Mouse (Mus musculus) gastrocnemius, adult 2 months (tissue): Measurements from ENCODE around the gene Lpin2. TPM values are rescaled to one million over a fixed set of nuclear protein-coding genes. Genes with fewer than 3 reads are reported as not detected.

Experiments
- DNase-seq: peaks from one replicate; pipeline ENCODE4 v3.0.0; 2022
- H3K27ac ChIP-seq: fragments of 200-600 bp; 2 replicates; pipeline ENCODE4 v1.8.1; 2022; ENCODE audit warnings: mild to moderate bottlenecking
- H3K4me3 ChIP-seq: fragments of 200-600 bp; 2 replicates; pipeline ENCODE4 v1.8.1; 2022; ENCODE audit warnings: mild to moderate bottlenecking, moderate library complexity
- CTCF ChIP-seq: fragments of 200-600 bp; IDR thresholded peaks from 2 replicates; pipeline ENCODE4 v1.8.1; 2022; ENCODE audit warnings: antibody characterized with exemption, mild to moderate bottlenecking, moderate library complexity
- intact Hi-C: fragments of 180-260 bp; cut with DNase I; formaldehyde crosslinking; loops from one replicate; pipeline ENCODE4 v1.15.1; 2025
- total RNA-seq, 2 experiments: library from RNA; stranded (reverse); gene quantifications; 2 replicates each; pipeline ENCODE4 v1.2.3; 2021

Gene Lpin2
- total RNA-seq, 2 experiments from 2014 or later, result 5.3 to 5.6 TPM

GRCm38 (mm10) chr17:71194906-71195632 is 12.7 kb downstream of the Lpin2 start:
- H3K27ac ChIP-seq, result peak overlapping the region; percentile 54; the same call in 1 of the 2 replicates
- DNase-seq, result no peak
- peak overlapping the region; percentile 64 for H3K4me3 ChIP-seq
- TF ChIP-seq CTCF, result no peak
- intact Hi-C loops, result loop anchor here (2.0 to 5.0 kb wide), 5 partner anchors 68 to 348 kb away; no protein-coding TSS in a partner anchor

GRCm38 (mm10) chr17:71195633-71196391 is 13.5 kb downstream of the Lpin2 start:
- no peak for DNase-seq
- H3K27ac ChIP-seq, result peak overlapping the region; percentile 54
- peak; percentile 77 for TF ChIP-seq CTCF
- intact Hi-C loops, result loop anchor here (2.0 to 5.0 kb wide), 5 partner anchors 69 to 349 kb away; no protein-coding TSS in a partner anchor
- peak overlapping the region; percentile 64 for H3K4me3 ChIP-seq

- Histone ChIP-seq H3K4me3 (no peak overlapping the region), H3K27ac (no peak overlapping the region)
- no peak for DNase-seq
- TF ChIP-seq CTCF, result no peak
- intact Hi-C loops, result loop anchor here (5.0 kb wide), 4 partner anchors 69 to 349 kb away; no protein-coding TSS in a partner anchor
Observed at GRCm38 (mm10) chr17:71196415-71196814, 14.1 kb downstream of the Lpin2 start.

- TF ChIP-seq CTCF, result peak; percentile 38
- intact Hi-C loops, result loop anchor here (5.0 kb wide), 4 partner anchors 72 to 352 kb away; no protein-coding TSS in a partner anchor
- no peak for DNase-seq
- Histone ChIP-seq H3K4me3 (no peak overlapping the region), H3K27ac (peak overlapping the region; percentile 24; the same call in 1 of the 2 replicates)
Observed at GRCm38 (mm10) chr17:71199346-71199745, 17.0 kb downstream of the Lpin2 start.

- intact Hi-C loops, result no loop called here
- Histone ChIP-seq H3K4me3 (no peak overlapping the region), H3K27ac (no peak overlapping the region)
- no peak for DNase-seq
- TF ChIP-seq CTCF, result no peak
Observed at GRCm38 (mm10) chr17:71202136-71202535, 19.8 kb downstream of the Lpin2 start.

- no peak for TF ChIP-seq CTCF
- DNase-seq, result no peak
- H3K27ac ChIP-seq, result no peak overlapping the region
- intact Hi-C loops, result no loop called here
- H3K4me3 ChIP-seq, result no peak overlapping the region
Observed at GRCm38 (mm10) chr17:71203998-71204808, 21.8 kb downstream of the Lpin2 start.

- no peak for TF ChIP-seq CTCF
- Histone ChIP-seq H3K27ac (no peak overlapping the region), H3K4me3 (no peak overlapping the region)
- no peak for DNase-seq
- intact Hi-C loops, result no loop called here
Observed at GRCm38 (mm10) chr17:71204809-71205091, 22.4 kb downstream of the Lpin2 start.

- no peak overlapping the region for H3K4me3 ChIP-seq
- intact Hi-C loops, result no loop called here
- no peak overlapping the region for H3K27ac ChIP-seq
- no peak for TF ChIP-seq CTCF
- DNase-seq, result no peak
Observed at GRCm38 (mm10) chr17:71206136-71206893, 24.0 kb downstream of the Lpin2 start.

GRCm38 (mm10) chr17:71207268-71207667 is 24.9 kb downstream of the Lpin2 start:
- H3K4me3 ChIP-seq, result no peak overlapping the region
- H3K27ac ChIP-seq, result no peak overlapping the region
- DNase-seq, result no peak
- intact Hi-C loops, result no loop called here
- no peak for TF ChIP-seq CTCF

- no peak for DNase-seq
- TF ChIP-seq CTCF, result no peak
Observed at GRCm38 (mm10) chr17:71208376-71208775, 26.0 kb downstream of the Lpin2 start.

GRCm38 (mm10) chr17:71208921-71209320 is 26.6 kb downstream of the Lpin2 start:
- Histone ChIP-seq H3K27ac (no peak overlapping the region), H3K4me3 (no peak overlapping the region)
- intact Hi-C loops, result no loop called here
- TF ChIP-seq CTCF, result no peak
- no peak for DNase-seq

More at GRCm38 (mm10) chr17:71208376-71208775, 26.0 kb downstream of the Lpin2 start:
- Histone ChIP-seq H3K4me3 (no peak overlapping the region), H3K27ac (no peak overlapping the region)
- intact Hi-C loops, result no loop called here

GRCm38 (mm10) chr17:71209936-71210335 is 27.6 kb downstream of the Lpin2 start:
- Histone ChIP-seq H3K4me3 (no peak overlapping the region), H3K27ac (no peak overlapping the region)
- intact Hi-C loops, result no loop called here
- TF ChIP-seq CTCF, result no peak
- no peak for DNase-seq
